Mouse (Mus musculus): ENCODE data around the gene Mdga1. TPM values are rescaled to one million over a fixed set of nuclear protein-coding genes. Genes with fewer than 3 reads are reported as not detected.

The Mdga1 gene
- 17.7 TPM for polyA plus RNA-seq (2021)

DNA sequence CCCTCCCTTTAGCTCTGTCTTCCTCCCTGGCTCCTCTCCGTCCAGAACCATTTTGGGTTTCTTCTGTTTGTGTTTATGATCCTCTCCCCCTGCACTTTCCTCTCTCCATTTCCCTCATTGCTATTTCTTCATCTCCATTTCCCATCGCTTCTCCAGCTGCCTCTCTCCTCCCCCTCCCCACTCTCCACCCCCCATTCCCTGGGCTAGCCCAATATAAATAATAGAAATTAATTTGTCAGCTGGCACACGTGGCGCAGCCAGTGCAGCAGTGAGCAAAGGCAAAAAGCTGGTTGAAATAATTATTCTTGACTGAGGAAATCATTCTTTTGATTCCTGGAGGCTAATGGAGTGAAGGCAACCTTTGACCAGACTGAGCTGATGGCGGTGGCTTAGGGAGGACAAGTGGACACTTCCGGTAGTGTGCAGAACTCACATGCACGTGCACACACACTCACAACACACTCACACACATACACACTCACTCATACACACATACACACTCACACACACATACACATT is at the start of gene Mdga1:
Gene Mdga1 (minus strand): TSS at position 51 of the 519 bp plus-strand sequence.
- in situ Hi-C loops (cut with MboI; ENCODE audit: low pct_unique_long_range_greater_than_20kb), result loop anchor here (10.0 kb wide), 2 partner anchors 75 to 485 kb away; no protein-coding TSS in a partner anchor
- ChIA-PET CTCF (interaction anchor here (1.6 kb wide), 1 partner anchor 34 kb away, joined by 3 read pairs; the partner anchor contains the start of gene Zfand3), POLR2A (no interaction called here)
- no peak for DNase-seq (ENCODE audit: low read depth, low spot score)
- no peak for TF ChIP-seq CTCF (IDR thresholded peaks at IDR 0.05)
- ATAC-seq, result no peak
- H3K27me3 ChIP-seq, result no peaks in the 10 kb centered on the region

DNA sequence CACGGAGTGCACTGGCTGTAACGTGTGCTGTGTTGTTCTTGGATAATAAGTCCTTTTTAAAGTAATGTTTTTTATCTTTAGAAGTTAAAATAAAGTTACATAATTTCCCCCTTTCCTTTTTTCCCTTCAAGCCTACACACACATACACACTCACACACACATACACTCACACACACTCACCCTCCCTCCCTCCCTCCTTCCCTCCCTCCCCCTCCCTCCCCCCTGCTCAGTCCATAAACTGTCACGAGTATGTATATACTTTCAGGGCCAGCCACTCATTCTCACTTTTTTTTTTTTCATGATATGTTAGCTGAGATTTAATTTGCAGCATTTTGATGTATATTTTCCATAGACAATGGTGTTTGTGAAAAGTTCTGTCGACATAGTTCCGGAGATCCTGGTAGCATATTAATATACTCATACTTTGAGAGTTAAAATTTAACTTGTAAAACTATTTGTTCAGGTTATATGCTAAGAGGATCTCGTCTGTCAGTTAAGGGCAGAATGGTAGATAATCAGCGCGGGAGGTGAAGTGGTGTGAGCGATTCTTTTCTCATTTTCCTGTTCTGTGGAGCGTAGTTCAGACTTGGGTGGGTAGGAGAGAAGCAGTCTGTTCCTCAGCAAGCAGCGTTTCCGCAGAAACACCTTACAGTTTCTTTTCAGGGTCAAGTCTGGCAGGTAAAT is 49.2 kb upstream of the Mdga1 start:
- no peaks in the 10 kb centered on the region for H3K27me3 ChIP-seq
- CTCF ChIA-PET, result no interaction called here
- POLR2A ChIA-PET, result interaction anchor here (1.4 kb wide), 1 partner anchor 37 kb away, joined by 3 read pairs; no protein-coding TSS in a partner anchor
- ATAC-seq (no peak), DNase-seq (ENCODE audit: low read depth, low spot score) (no peak)
- in situ Hi-C loops (cut with MboI; ENCODE audit: low pct_unique_long_range_greater_than_20kb), result no loop called here
- no peak for TF ChIP-seq CTCF (IDR thresholded peaks at IDR 0.05)

DNA sequence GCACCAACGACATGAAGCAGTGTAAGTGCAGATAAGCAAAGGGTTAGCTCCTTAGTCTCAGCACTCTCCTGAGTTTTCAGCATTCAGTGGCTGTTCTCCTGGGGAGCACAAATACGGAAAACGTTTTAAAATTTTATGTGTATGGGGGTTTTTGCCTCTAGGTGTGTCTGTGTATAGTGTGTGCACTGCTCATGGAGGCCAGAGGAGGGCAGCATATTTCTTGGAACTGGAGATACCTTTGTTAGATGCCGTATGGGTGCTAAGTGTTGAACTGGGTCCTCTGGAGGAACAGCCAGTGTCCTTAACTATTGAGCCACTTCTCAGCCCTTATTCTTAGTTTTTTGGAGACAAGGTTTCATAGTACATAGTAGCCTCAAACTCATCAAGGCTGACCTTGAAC is 44.8 kb upstream of the Mdga1 start:
- in situ Hi-C loops (cut with MboI; ENCODE audit: low pct_unique_long_range_greater_than_20kb), result no loop called here
- H3K27me3 ChIP-seq, result no peaks in the 10 kb centered on the region
- ChIA-PET CTCF (interaction anchor here (1.7 kb wide), 1 partner anchor 10 kb away, joined by 9 read pairs; no protein-coding TSS in a partner anchor), POLR2A (interaction anchor here (0.6 kb wide), 1 partner anchor 23 kb away, joined by 3 read pairs; no protein-coding TSS in a partner anchor)
- ATAC-seq (no peak), DNase-seq (ENCODE audit: low read depth, low spot score) (no peak)
- TF ChIP-seq CTCF (IDR thresholded peaks at IDR 0.05), result peak; percentile 49

GRCm38 (mm10) chr17:30008392-30008791 is 38.5 kb upstream of the Mdga1 start:
- DNase-seq (ENCODE audit: low read depth, low spot score), result no peak
- no peaks in the 10 kb centered on the region for H3K27me3 ChIP-seq
- TF ChIP-seq CTCF (IDR thresholded peaks at IDR 0.05), result no peak
- ChIA-PET POLR2A (interaction anchor here (1.4 kb wide), 1 partner anchor 45 kb away, joined by 4 read pairs; no protein-coding TSS in a partner anchor), CTCF (interaction anchor here (0.6 to 1.5 kb wide), 3 partner anchors 9 to 16 kb away, joined by 3 read pairs; no protein-coding TSS in a partner anchor)
- in situ Hi-C loops (cut with MboI; ENCODE audit: low pct_unique_long_range_greater_than_20kb), result no loop called here
- no peak for ATAC-seq

DNA sequence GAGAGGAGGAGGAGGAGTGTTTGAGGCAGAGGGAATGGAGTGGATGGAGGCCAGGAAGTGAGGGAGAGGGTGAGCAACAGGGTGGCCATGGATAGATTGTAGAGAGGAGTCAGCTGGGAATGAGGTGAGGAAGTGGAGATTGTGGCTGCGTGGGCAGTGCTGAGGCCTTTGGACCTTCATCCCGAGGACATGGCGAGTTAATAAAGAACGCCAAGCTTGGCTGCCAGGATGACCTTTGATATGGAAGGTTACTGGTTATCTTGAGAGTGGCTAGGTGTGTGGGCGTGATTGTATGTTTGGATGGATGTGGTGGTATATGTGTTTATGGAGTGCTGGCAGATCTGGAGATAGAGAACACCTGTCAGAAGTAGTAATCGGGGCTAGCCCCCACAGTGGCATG is 38.0 kb upstream of the Mdga1 start:
- in situ Hi-C loops (cut with MboI; ENCODE audit: low pct_unique_long_range_greater_than_20kb), result no loop called here
- ATAC-seq (no peak), DNase-seq (ENCODE audit: low read depth, low spot score) (no peak)
- ChIA-PET POLR2A (interaction anchor here (1.4 kb wide), 1 partner anchor 46 kb away, joined by 4 read pairs; no protein-coding TSS in a partner anchor), CTCF (interaction anchor here (0.6 to 1.5 kb wide), 4 partner anchors 9 to 32 kb away, joined by 3 to 5 read pairs (median 3); no protein-coding TSS in a partner anchor)
- no peaks in the 10 kb centered on the region for H3K27me3 ChIP-seq
- TF ChIP-seq CTCF (IDR thresholded peaks at IDR 0.05), result no peak

DNA sequence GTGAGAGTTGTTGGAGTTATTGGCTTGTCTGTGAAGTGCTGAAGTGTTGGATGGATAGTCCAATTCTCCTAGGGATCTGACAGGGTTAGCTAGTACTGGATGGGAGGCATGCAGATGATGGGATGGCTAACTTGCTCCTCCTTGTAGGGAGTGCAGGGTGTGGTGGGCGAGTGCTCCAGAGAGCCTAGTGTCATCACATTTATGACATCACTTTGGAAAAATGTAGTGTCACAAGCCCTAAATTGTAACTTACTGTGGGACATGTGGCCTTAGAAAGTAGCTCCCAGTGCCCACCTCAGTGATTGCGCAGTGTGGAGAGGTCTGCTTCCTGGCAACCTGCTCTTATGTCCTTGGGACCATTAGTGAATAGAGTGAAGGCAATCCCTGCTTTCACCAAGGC is 37.0 kb upstream of the Mdga1 start:
- DNase-seq (ENCODE audit: low read depth, low spot score) (no peak), ATAC-seq (no peak)
- ChIA-PET POLR2A (interaction anchor here (1.1 to 1.4 kb wide), 2 partner anchors 26 to 47 kb away, joined by 3 to 4 read pairs; no protein-coding TSS in a partner anchor), CTCF (interaction anchor here (1.5 kb wide), 2 partner anchors 14 to 31 kb away, joined by 3 to 5 read pairs; no protein-coding TSS in a partner anchor)
- TF ChIP-seq CTCF (IDR thresholded peaks at IDR 0.05), result no peak
- no peaks in the 10 kb centered on the region for H3K27me3 ChIP-seq
- in situ Hi-C loops (cut with MboI; ENCODE audit: low pct_unique_long_range_greater_than_20kb), result no loop called here

- TF ChIP-seq CTCF (IDR thresholded peaks at IDR 0.05), result no peak
- no peaks in the 10 kb centered on the region for H3K27me3 ChIP-seq
- DNase-seq (ENCODE audit: low read depth, low spot score) (no peak), ATAC-seq (no peak)
- ChIA-PET CTCF (interaction anchor here (0.8 to 2.3 kb wide), 2 partner anchors 19 to 30 kb away, joined by 3 to 6 read pairs; no protein-coding TSS in a partner anchor), POLR2A (interaction anchor here (0.6 to 2.0 kb wide), 5 partner anchors 8 to 29 kb away, joined by 3 to 8 read pairs (median 3); no protein-coding TSS in a partner anchor)
- in situ Hi-C loops (cut with MboI; ENCODE audit: low pct_unique_long_range_greater_than_20kb), result no loop called here
These were observed 35.6 kb upstream of the Mdga1 start for GRCm38 (mm10) chr17:30005451-30005941.

DNA sequence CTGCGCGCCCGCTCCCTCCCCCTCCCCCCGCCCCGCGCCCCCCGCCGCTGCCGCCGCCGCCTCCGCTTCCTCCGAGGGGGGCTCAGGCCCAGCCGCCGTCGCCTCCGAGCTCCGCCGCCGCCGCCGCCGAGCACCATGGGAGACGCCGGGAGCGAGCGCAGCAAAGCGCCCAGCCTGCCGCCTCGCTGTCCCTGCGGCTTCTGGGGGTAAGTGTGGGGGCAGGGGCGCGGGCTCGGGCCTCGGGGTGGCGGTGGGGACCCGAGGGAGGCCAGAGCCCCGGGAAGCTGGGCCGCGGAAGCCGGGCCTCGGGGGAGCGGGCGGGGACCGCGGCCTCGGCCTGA is 35.2 kb upstream of the Mdga1 start:
- in situ Hi-C loops (cut with MboI; ENCODE audit: low pct_unique_long_range_greater_than_20kb), result no loop called here
- ATAC-seq (no peak), DNase-seq (ENCODE audit: low read depth, low spot score) (no peak)
- H3K27me3 ChIP-seq, result no peaks in the 10 kb centered on the region
- POLR2A ChIA-PET, result interaction anchor here (0.6 to 2.0 kb wide), 4 partner anchors 9 to 28 kb away, joined by 3 to 8 read pairs (median 4); no protein-coding TSS in a partner anchor
- no peak for TF ChIP-seq CTCF (IDR thresholded peaks at IDR 0.05)
- CTCF ChIA-PET, result interaction anchor here (2.3 kb wide), 1 partner anchor 29 kb away, joined by 6 read pairs; no protein-coding TSS in a partner anchor

DNA sequence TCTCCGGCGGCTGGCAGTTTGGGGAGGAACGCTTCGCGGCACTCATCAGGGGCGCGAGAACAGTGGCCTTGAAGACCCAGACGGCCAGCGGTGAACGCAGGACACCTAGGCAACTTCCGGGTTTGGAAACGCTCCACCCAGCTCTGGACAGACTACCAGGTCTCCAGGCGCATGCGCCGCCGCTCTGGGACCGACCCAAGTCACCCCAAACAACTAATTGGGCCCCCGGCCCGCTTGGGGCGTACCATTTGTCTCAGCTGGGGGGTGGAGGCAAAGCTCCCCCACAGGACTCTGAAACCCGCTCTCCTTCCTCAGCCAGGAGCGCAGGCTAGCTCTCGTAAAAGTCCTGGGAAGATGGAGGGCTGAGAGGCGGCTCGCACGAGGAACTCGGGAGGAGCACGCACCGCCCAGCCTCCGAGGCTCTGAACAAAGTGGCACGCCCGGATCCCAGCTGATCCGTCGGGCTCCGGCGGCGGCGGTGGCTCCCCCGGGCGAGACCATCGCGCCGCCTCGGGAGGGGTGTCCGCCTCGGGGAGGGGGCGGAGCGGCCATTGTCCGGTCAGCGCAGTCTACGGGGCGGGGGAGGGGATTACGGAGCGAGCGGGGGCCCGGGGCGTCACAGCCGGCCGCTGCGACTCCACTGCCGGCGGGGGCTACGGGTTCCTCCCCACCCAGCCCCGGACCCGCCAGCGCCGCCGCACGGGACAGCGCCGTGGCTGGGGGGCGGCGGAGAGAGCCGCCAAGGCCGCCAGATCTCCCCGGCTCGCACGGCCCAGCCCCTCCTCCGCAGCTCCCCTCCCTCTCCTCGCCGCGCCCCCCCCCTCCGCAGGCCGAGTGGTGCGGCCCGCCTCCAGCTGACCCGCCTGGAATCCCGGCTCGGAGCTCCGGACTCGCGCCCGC is 34.6 kb upstream of the Mdga1 start, which contains the start of gene Zfand3:
Gene Zfand3 (plus strand): TSS at position 531 of the 900 bp plus-strand sequence.
- H3K27me3 ChIP-seq, result no peaks in the 10 kb centered on the region
- in situ Hi-C loops (cut with MboI; ENCODE audit: low pct_unique_long_range_greater_than_20kb), result no loop called here
- peak; percentile 86 for ATAC-seq
- ChIA-PET CTCF (interaction anchor here (0.6 to 2.3 kb wide), 3 partner anchors 29 to 33 kb away, joined by 3 to 6 read pairs (median 3); no protein-coding TSS in a partner anchor), POLR2A (interaction anchor here (0.5 to 2.0 kb wide), 5 partner anchors 9 to 351 kb away, joined by 3 to 8 read pairs (median 4); no protein-coding TSS in a partner anchor)
- peak; percentile 78 for DNase-seq (ENCODE audit: low read depth, low spot score)
- no peak for TF ChIP-seq CTCF (IDR thresholded peaks at IDR 0.05)

All from Patski (cell line).